Mouse (Mus musculus) T-cell, adult 66 days (primary cell): Measurements from ENCODE around the gene Il11. TPM values are rescaled to one million over a fixed set of nuclear protein-coding genes. Genes with fewer than 3 reads are reported as not detected.

ENCODE experiments used
- total RNA-seq, 2 experiments: library from RNA; stranded (reverse); gene quantifications; 3 replicates in 1 of 2; 4 replicates in 1 of 2; pipeline ENCODE4 v1.2.4; 2023

The Il11 gene
- not detected for total RNA-seq

DNA sequence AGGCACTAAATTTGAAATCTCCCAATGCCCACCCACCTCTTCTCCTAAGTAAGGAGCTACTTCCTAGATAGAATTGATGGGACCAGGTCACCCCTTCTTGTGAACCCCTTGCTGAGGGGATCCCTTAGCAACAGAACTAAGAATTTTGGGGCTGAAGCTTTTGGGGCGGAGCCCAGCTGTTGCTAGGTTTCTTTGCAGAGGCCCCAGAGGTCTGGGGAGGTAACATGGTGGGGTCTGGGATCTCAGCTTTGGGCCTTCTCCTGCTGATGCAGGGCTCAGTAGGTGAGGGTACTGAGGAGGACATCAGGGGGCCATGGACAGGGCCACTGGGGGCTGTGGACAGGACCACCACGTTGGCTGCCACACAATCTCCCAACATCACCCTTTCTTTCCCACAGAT is at the start of gene Il11, which contains the start of gene Tmem190:
TSS of gene Il11 (minus strand) at position 101 of the 400 bp plus-strand sequence.
TSS of gene Tmem190 (plus strand) at position 179 of the 400 bp plus-strand sequence.

DNA sequence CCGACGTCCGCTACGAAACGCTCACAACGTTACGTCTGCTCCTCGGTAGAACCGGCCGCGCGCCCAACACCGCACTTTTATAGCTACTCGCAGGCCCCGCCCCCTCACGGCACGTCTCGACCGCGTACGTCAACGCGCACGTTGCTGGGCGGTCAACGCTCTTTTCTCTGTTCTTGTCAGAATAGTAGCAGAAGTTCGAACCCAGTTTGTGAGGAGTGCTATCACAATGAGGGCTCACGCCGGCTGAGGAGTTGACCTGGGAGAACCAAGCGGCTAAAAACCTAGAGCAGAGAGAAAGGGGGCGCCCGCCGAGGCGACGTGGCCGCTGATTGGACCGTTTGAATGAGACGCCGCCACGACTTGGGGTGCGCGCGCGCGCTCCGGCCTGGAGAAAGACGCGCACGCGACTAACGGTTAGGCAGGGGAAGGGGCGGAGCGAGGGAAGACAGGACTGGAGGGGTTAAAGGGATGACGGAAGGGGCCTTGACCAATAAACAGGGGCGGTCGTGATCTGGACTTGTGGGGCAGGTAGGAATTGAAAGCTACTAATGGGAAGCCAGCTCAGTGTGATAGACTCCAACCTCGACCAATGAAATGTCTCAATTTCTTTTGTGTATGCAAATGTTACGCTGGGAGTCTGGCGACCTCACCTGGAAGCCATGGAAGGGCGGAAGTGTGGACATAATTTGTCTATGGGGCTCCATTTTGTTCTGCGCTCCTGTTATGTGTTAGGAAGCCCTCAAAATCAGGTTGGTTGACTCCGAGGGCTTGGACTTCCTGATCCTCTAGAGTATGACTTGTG is 29.8 kb upstream of the Il11 start, which contains the start of gene Ube2s:
TSS of gene Ube2s (minus strand) at position 288 of the 802 bp plus-strand sequence.

GRCm38 (mm10) chr7:4792278-4793212 is 9.9 kb upstream of the Il11 start, which contains the start of gene Rpl28:
Gene Rpl28 (plus strand): TSS chr7:4792874.

GRCm38 (mm10) chr7:4789436-4789935 is 6.8 kb upstream of the Il11 start, which contains the start of gene Tmem238:
Gene Tmem238 (minus strand): TSS chr7:4789656.

DNA sequence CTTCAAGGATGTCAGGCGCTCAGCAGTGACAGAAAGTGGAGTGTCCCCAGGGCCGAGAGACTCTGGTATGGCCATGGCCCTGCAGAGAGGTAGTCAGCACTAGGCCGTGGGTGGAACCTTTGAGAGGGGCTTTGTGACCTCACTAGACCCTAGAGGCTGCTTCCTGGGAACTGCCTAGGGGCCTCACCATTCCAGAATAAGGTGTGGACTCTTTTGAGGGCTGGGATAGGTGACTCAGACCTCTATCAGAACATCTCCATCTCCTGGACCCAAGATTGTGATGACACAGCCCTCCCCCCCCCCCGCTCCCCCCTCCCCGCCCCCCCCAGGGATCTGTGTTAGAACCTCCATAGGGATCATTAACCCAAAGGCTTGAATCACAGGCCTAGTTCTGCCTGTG is 11.5 kb downstream of the Il11 start, which contains the start of gene Fam71e2:
TSS of gene Fam71e2 (minus strand) at position 101 of the 400 bp plus-strand sequence.

DNA sequence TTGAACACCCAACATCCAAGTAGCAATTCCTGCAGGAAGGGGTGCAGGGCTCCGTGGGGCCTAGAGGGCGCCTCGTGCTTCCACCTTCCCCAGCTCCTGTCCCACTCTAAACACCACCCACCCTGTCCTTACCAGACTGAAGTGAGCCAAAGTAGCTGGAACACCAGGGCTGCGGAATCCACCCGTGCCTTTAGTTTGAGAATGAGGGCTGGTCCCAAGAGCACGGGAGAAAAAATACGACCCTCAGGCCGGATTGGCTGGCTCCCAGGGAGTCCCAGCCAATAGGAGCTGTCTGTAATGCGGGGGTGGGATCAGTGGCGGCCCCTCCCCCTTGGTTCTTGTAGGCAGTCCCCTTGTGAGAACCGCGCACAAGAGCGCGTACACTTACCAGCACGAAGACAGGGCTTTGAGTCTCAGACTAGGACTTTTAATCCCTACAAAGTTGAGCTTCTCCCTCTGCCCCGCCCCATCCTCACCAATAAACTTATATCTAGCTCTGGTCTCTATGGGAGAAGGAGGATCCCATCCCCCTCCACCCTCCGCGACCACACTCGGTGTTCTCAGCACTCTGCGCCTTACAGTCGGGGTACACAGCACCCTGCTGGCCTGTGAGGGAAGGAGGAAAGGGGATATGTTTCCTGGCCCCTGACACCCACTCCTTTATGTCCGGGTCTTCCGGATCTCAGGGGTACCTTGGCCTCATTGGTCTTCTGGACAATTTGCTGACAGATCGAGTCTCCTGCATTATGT is 29.7 kb downstream of the Il11 start, which contains the start of gene Cox6b2:
TSS of gene Cox6b2 (minus strand) at position 274 of the 750 bp plus-strand sequence.

GRCm38 (mm10) chr7:4739544-4740275 is 42.9 kb downstream of the Il11 start, which contains the start of gene Kmt5c:
Gene Kmt5c (plus strand): TSS chr7:4740115.

GRCm38 (mm10) chr7:4725169-4725568 is 57.5 kb downstream of the Il11 start, which contains the start of gene Tmem150b:
Gene Tmem150b (minus strand): TSS chr7:4725249.

Other genes starting within 250 kb of the Il11 start
- gene Syt5, start 235.3 kb downstream of the Il11 start, total RNA-seq: under 1 TPM in 1 of 2 experiments, not detected in 1; 0.83 TPM
- gene Ptprh, start 178.8 kb downstream of the Il11 start, total RNA-seq: not detected
- 10 to 100 TPM; 56.1 to 82.6 TPM for gene Tmem86b, start 151.4 kb downstream of the Il11 start, total RNA-seq
- gene Ppp6r1, start 123.8 kb downstream of the Il11 start, total RNA-seq: 100 to 1,000 TPM; 269 to 275 TPM
- gene Hspbp1, start 97.8 kb downstream of the Il11 start, total RNA-seq: 10 to 100 TPM; 56.0 to 66.8 TPM
- not detected for gene Brsk1, start 92.3 kb downstream of the Il11 start, total RNA-seq
- gene Tmem150b, start 57.6 kb downstream of the Il11 start, total RNA-seq: under 1 TPM; 0.21 to 0.76 TPM
- 10 to 100 TPM; 66.9 to 85.4 TPM for gene Kmt5c, start 42.7 kb downstream of the Il11 start, total RNA-seq
- 1 to 10 TPM; 2.1 to 4.0 TPM for gene Cox6b2, start 29.8 kb downstream of the Il11 start, total RNA-seq
- not detected for gene Fam71e2, start 11.6 kb downstream of the Il11 start, total RNA-seq
- gene Tmem190, start 78 bp upstream of the Il11 start, total RNA-seq: not detected
- gene Tmem238, start 6.8 kb upstream of the Il11 start, total RNA-seq: 1 to 10 TPM; 1.4 to 2.7 TPM
- 1,000 to 10,000 TPM; 2,356 to 2,505 TPM for gene Rpl28, start 10.0 kb upstream of the Il11 start, total RNA-seq
- 100 to 1,000 TPM; 160 to 166 TPM for gene Ube2s, start 29.7 kb upstream of the Il11 start, total RNA-seq
- gene Shisa7, start 61.8 kb upstream of the Il11 start, total RNA-seq: under 1 TPM; 0.23 to 0.36 TPM
- gene Isoc2b, start 87.4 kb upstream of the Il11 start, total RNA-seq: 1 to 10 TPM; 4.1 to 4.2 TPM
- gene Isoc2a, start 94.3 kb upstream of the Il11 start, total RNA-seq: 10 to 100 TPM; 10.4 to 13.5 TPM
- gene Gm36210, start 123.7 kb upstream of the Il11 start, total RNA-seq: not detected
- gene Zfp628, start 132.4 kb upstream of the Il11 start, total RNA-seq: 10 to 100 TPM; 30.9 to 32.3 TPM
- 10 to 100 TPM; 10.5 to 10.7 TPM for gene Nat14, start 139.2 kb upstream of the Il11 start, total RNA-seq
- 1 to 10 TPM in 1 of 2 experiments, under 1 TPM in 1; 0.73 to 1.3 TPM for gene Ssc5d, start 142.9 kb upstream of the Il11 start, total RNA-seq
- 1 to 10 TPM in 1 of 2 experiments, not detected in 1; 1.4 TPM for gene Sbk2, start 181.5 kb upstream of the Il11 start, total RNA-seq
- not detected for gene Sbk3, start 188.3 kb upstream of the Il11 start, total RNA-seq
- gene Zfp579, start 213.3 kb upstream of the Il11 start, total RNA-seq: 10 to 100 TPM; 33.7 to 35.1 TPM
- 10 to 100 TPM; 16.2 to 17.2 TPM for gene Zfp524, start 231.6 kb upstream of the Il11 start, total RNA-seq
- gene Fiz1, start 231.8 kb upstream of the Il11 start, total RNA-seq: 10 to 100 TPM; 49.3 to 54.1 TPM
- gene Gm44973, start 232.6 kb upstream of the Il11 start, total RNA-seq: not detected
- 10 to 100 TPM; 56.0 to 56.5 TPM for gene Zfp865, start 237.5 kb upstream of the Il11 start, total RNA-seq
- gene Ccdc106, start 237.7 kb upstream of the Il11 start, total RNA-seq: 1 to 10 TPM in 1 of 2 experiments, not detected in 1; 1.2 TPM